Mouse (Mus musculus) stomach, postnatal 0 days (tissue): ENCODE results near the gene Tmem178b.

Source experiments
- CTCF ChIP-seq: IDR thresholded peaks from 2 replicates; pipeline ENCODE4 v1.5.1; 2016; ENCODE audit warnings: antibody characterized with exemption, low read depth, mild to moderate bottlenecking, moderate library complexity
- EP300 ChIP-seq: optimal IDR thresholded peaks from 2 replicates; pipeline ENCODE3; 2016; ENCODE audit warnings: antibody characterized with exemption

DNA sequence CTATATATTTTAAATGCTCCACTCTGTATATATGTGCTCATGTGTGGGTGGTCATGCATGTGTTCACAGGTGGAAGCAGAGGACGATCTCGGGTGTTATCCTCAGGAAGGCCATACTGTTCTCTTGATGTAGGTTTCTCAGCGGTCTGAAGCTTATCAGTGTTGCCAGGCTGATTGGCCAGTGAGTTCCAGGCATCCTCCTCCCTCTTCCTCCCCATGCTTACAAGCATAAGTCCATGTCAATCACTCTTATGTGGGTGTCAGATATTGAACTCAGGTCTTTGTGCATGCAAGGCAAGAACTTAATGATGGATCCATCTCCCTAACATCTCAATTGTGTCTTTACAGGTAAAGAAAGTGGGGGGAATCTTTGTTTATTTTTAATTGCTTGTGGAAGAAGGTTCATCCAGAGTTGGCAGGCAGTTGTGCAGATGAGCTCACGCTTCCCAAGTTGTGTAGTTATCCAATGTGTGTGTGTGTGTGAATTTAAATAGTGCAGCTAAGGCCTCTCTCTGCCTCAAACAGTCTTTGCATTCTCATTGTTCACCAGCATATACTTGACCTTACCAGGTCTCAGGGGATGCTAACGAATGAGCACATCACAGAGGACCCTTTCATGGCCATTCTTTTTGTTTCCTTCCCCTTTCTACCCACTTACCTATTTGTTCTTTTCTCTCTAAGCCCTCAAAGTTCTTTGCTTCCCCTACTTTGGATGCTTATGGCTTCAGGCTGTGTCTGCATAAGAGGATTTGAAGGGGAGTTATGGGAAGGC, 72.8 kb downstream of the Tmem178b start:
- TF ChIP-seq CTCF (no peak), EP300 (no peak)
